ENCODE assay signal across 25 mouse cellular contexts in genomic region chr4:149177046-149177445, GRCm38 (mm10). TPM values are rescaled to one million over a fixed set of nuclear protein-coding genes. Genes with fewer than 3 reads are reported as not detected.
A peak's percentile ranks its signal among the peaks of the same experiment; 100 is the strongest.
DNase-seq lines count a peak whose midpoint lies in the region; ATAC-seq and TF ChIP-seq lines count a peak whose summit lies in the region.
"Had no signal": no experiment of that assay in that cellular context is flagged by ENCODE, and none has a peak within 500 bp of the region (broad histone marks: within the 10 kb centered on the region; RNA-seq: fewer than 3 reads in every experiment).

No protein-coding gene starts in this region.

- H3K4me1 ChIP-seq in hindbrain, embryonic 13.5 days (replicated peaks) = 0 out of 2 replicates have a peak, but pooled peaks cover 14% of the 10 kb centered on the region
- 0 out of 2 replicates have a peak, but pooled peaks cover 3% of the 10 kb centered on the region for H3K4me1 ChIP-seq in hindbrain, postnatal 0 days (ENCODE audit: insufficient read depth, low read length)
- 0 out of 2 replicates have a peak, but pooled peaks cover 6% of the 10 kb centered on the region for H3K4me1 ChIP-seq in stomach, embryonic 14.5 days (ENCODE audit: control insufficient read depth, insufficient read depth, low read length)
- H3K4me1 ChIP-seq in stomach, postnatal 0 days (replicated peaks; ENCODE audit: control insufficient read depth, insufficient read depth) = no peaks in the 10 kb centered on the region

- H3K36me3 ChIP-seq in hindbrain, embryonic 13.5 days = peaks cover 60% of the 10 kb centered on the region
- peaks cover 36% of the 10 kb centered on the region for H3K36me3 ChIP-seq in hindbrain, postnatal 0 days (ENCODE audit: insufficient read depth, low read length)
- H3K36me3 ChIP-seq in stomach, embryonic 14.5 days (ENCODE audit: control insufficient read depth, insufficient read depth, low read length) = peaks cover 9% of the 10 kb centered on the region
- peaks cover 5% of the 10 kb centered on the region; the same call in 1 of the 2 replicates for H3K36me3 ChIP-seq in stomach, postnatal 0 days (ENCODE audit: control insufficient read depth, insufficient read depth, low read length)

- H3K27ac ChIP-seq in hindbrain, embryonic 13.5 days = peak overlapping the region; percentile 40; the same call in 1 of the 2 replicates
- H3K27ac ChIP-seq in hindbrain, postnatal 0 days = no peak overlapping the region
- H3K27ac ChIP-seq in stomach, embryonic 14.5 days (ENCODE audit: low read length) = peak overlapping the region; percentile 35; the same call in 1 of the 2 replicates
- no peak overlapping the region for H3K27ac ChIP-seq in stomach, postnatal 0 days (replicated peaks)
- H3K27ac ChIP-seq: forebrain, embryonic 12.5 days had no signal

- no peak for ATAC-seq in hindbrain, embryonic 13.5 days (ENCODE audit: low FRiP score)
- no peak for ATAC-seq in hindbrain, postnatal 0 days
- ATAC-seq in stomach, embryonic 14.5 days (ENCODE audit: insufficient number of reproducible peaks, insufficient read depth, low FRiP score, low read depth) = no peak
- ATAC-seq in stomach, postnatal 0 days (ENCODE audit: low FRiP score, low TSS enrichment) = no peak
- ATAC-seq: activated CD4-positive, CD25-positive, alpha-beta regulatory T cell, adult 4 months; CD4-positive, CD25-positive, alpha-beta regulatory T cell, adult 4 months; forebrain, embryonic 16.5 days; Patski had no signal

- H3K27me3 ChIP-seq in hindbrain, embryonic 13.5 days = no peaks in the 10 kb centered on the region
- H3K27me3 ChIP-seq in hindbrain, postnatal 0 days (ENCODE audit: insufficient read depth, low read length) = no peaks in the 10 kb centered on the region
- no peaks in the 10 kb centered on the region for H3K27me3 ChIP-seq in stomach, embryonic 14.5 days (ENCODE audit: control insufficient read depth, insufficient read depth, low read length)
- no peaks in the 10 kb centered on the region for H3K27me3 ChIP-seq in stomach, postnatal 0 days (ENCODE audit: control insufficient read depth, insufficient read depth, low read length)
- H3K27me3 ChIP-seq: forebrain, embryonic 12.5 days; heart, embryonic 12.5 days; Patski had no signal

- DNase-seq in adrenal gland, postnatal 10 days = peak; percentile 24
- no peak for DNase-seq in adrenal gland, adult 18-20 months (ENCODE audit: low spot score in 2 of 2)
- no peak for DNase-seq in hindbrain, postnatal 0 days (ENCODE audit: low spot score)
- peak; percentile 33 for DNase-seq in kidney, postnatal 14 days
- no peak for DNase-seq in kidney, postnatal 10 days
- no peak for DNase-seq in stomach, postnatal 0 days (ENCODE audit: low spot score)
- DNase-seq: adrenal gland, adult 2 months; adrenal gland, postnatal 36 days; B cell, adult 2 months; cerebellum, adult 2 months; cerebellum, postnatal 10 days; gastrocnemius, postnatal 25 days had no signal

- H3K9me3 ChIP-seq in hindbrain, embryonic 13.5 days = no peaks in the 10 kb centered on the region
- no peaks in the 10 kb centered on the region for H3K9me3 ChIP-seq in hindbrain, postnatal 0 days (ENCODE audit: low read length)
- no peaks in the 10 kb centered on the region for H3K9me3 ChIP-seq in stomach, embryonic 14.5 days (ENCODE audit: control insufficient read depth, low read depth, low read length)
- no peaks in the 10 kb centered on the region for H3K9me3 ChIP-seq in stomach, postnatal 0 days (ENCODE audit: control insufficient read depth, low read length)
- H3K9me3 ChIP-seq: forebrain, embryonic 12.5 days; G1E; heart, embryonic 12.5 days; hindbrain, embryonic 10.5 days had no signal

- no peak overlapping the region for H3K4me3 ChIP-seq in hindbrain, embryonic 13.5 days
- no peak overlapping the region for H3K4me3 ChIP-seq in hindbrain, postnatal 0 days (ENCODE audit: low read length)
- H3K4me3 ChIP-seq in stomach, embryonic 14.5 days (ENCODE audit: low read depth, low read length) = no peak overlapping the region
- no peak overlapping the region for H3K4me3 ChIP-seq in stomach, postnatal 0 days (ENCODE audit: low read depth, low read length)
- H3K4me3 ChIP-seq: forebrain, embryonic 12.5 days; heart, embryonic 12.5 days; hindbrain, embryonic 10.5 days had no signal

- no peak overlapping the region for H3K9ac ChIP-seq in hindbrain, embryonic 13.5 days
- H3K9ac ChIP-seq in hindbrain, postnatal 0 days (replicated peaks; ENCODE audit: low read length) = no peak overlapping the region
- no peak overlapping the region for H3K9ac ChIP-seq in stomach, embryonic 14.5 days (replicated peaks; ENCODE audit: low read depth, low read length)
- H3K9ac ChIP-seq in stomach, postnatal 0 days (ENCODE audit: low read length) = no peak overlapping the region
- H3K9ac ChIP-seq: forebrain, embryonic 12.5 days; heart, embryonic 12.5 days had no signal

- H3K4me2 ChIP-seq in hindbrain, embryonic 13.5 days = no peak overlapping the region
- H3K4me2 ChIP-seq in hindbrain, postnatal 0 days (ENCODE audit: low read depth, low read length) = no peak overlapping the region
- H3K4me2 ChIP-seq in stomach, embryonic 14.5 days (replicated peaks; ENCODE audit: low read depth, low read length) = no peak overlapping the region
- H3K4me2 ChIP-seq in stomach, postnatal 0 days (replicated peaks; ENCODE audit: low read depth) = no peak overlapping the region
- H3K4me2 ChIP-seq: forebrain, embryonic 12.5 days; heart, embryonic 12.5 days had no signal

- TF ChIP-seq EP300 in stomach, postnatal 0 days (optimal IDR thresholded peaks at IDR 0.05) = no peak

- no peak for TF ChIP-seq CTCF in hindbrain, postnatal 0 days (IDR thresholded peaks at IDR 0.05; ENCODE audit: low read depth)
- TF ChIP-seq CTCF in stomach, postnatal 0 days (IDR thresholded peaks at IDR 0.05; ENCODE audit: low read depth) = no peak

- 17% methylated on average over 5 of the region's 5 CpGs for WGBS in hindbrain, embryonic 13.5 days
- 30% methylated on average over 5 of the region's 5 CpGs for WGBS in hindbrain, postnatal 0 days
- 46% methylated on average over 5 of the region's 5 CpGs for WGBS in stomach, embryonic 14.5 days
- WGBS in stomach, postnatal 0 days = 37% methylated on average over 5 of the region's 5 CpGs

RNA-seq across cellular contexts. Expression of gene Pgd, which starts 10.5 kb away (rescaled TPM):
- total RNA-seq in adrenal gland, postnatal 10 days (2021) = 100 to 1,000 TPM; 175 to 176 TPM
- 100 to 1,000 TPM; 330 to 533 TPM for total RNA-seq in adrenal gland, adult 18-20 months (2021)
- 111 and 114 TPM in 2 replicates for polyA plus RNA-seq in hindbrain, embryonic 13.5 days (2015; fragmentation: Nextera tagmentation; extraction: Ambion mirVana)
- 24.9 and 36.3 TPM in 2 replicates for total RNA-seq in hindbrain, postnatal 0 days (2014; rRNA removed)
- 94.8 and 95.0 TPM in 2 replicates for polyA plus RNA-seq in hindbrain, postnatal 0 days (2015; fragmentation: Nextera tagmentation; extraction: Ambion mirVana)
- 66.8 and 69.3 TPM in 2 replicates for polyA plus RNA-seq in stomach, embryonic 14.5 days (2014; fragmentation: Nextera tagmentation; extraction: Ambion mirVana)
- polyA plus RNA-seq in stomach, postnatal 0 days (2015; fragmentation: Nextera tagmentation; extraction: Ambion mirVana) = 266 and 290 TPM in 2 replicates

RNA-seq across cellular contexts. Expression of gene Cenps, which starts 39.6 kb away (rescaled TPM):
- total RNA-seq in adrenal gland, postnatal 10 days (2021) = 10 to 100 TPM in 1 of 2 experiments, 1 to 10 TPM in 1; 7.8 to 11.0 TPM
- 10 to 100 TPM in 1 of 2 experiments, 1 to 10 TPM in 1; 9.9 to 10.2 TPM for total RNA-seq in adrenal gland, adult 18-20 months (2021)
- polyA plus RNA-seq in hindbrain, embryonic 13.5 days (2015; fragmentation: Nextera tagmentation; extraction: Ambion mirVana) = 22.1 and 24.3 TPM in 2 replicates
- 3.5 and 6.5 TPM in 2 replicates for total RNA-seq in hindbrain, postnatal 0 days (2014; rRNA removed)
- polyA plus RNA-seq in hindbrain, postnatal 0 days (2015; fragmentation: Nextera tagmentation; extraction: Ambion mirVana) = 17.2 and 20.8 TPM in 2 replicates
- 35.1 and 35.4 TPM in 2 replicates for polyA plus RNA-seq in stomach, embryonic 14.5 days (2014; fragmentation: Nextera tagmentation; extraction: Ambion mirVana)
- 10.6 and 11.5 TPM in 2 replicates for polyA plus RNA-seq in stomach, postnatal 0 days (2015; fragmentation: Nextera tagmentation; extraction: Ambion mirVana)

RNA-seq across cellular contexts. Expression of gene Cort, which starts 50.5 kb away (rescaled TPM):
- total RNA-seq in adrenal gland, postnatal 10 days (2021) = 1 to 10 TPM; 1.5 TPM
- total RNA-seq in adrenal gland, adult 18-20 months (2021) = 1 to 10 TPM in 1 of 2 experiments, under 1 TPM in 1; 0.80 to 1.5 TPM
- polyA plus RNA-seq in hindbrain, embryonic 13.5 days (2015; fragmentation: Nextera tagmentation; extraction: Ambion mirVana) = 0.35 and 0.41 TPM in 2 replicates
- 2.7 TPM in 1 of 2 replicates, not detected in the other for total RNA-seq in hindbrain, postnatal 0 days (2014; rRNA removed)
- 0.38 and 0.93 TPM in 2 replicates for polyA plus RNA-seq in hindbrain, postnatal 0 days (2015; fragmentation: Nextera tagmentation; extraction: Ambion mirVana)
- 0.65 and 0.81 TPM in 2 replicates for polyA plus RNA-seq in stomach, embryonic 14.5 days (2014; fragmentation: Nextera tagmentation; extraction: Ambion mirVana)
- not detected in 2 replicates for polyA plus RNA-seq in stomach, postnatal 0 days (2015; fragmentation: Nextera tagmentation; extraction: Ambion mirVana)
- total RNA-seq: granulocyte monocyte progenitor cell, adult 5-6 weeks had no signal
- polyA plus RNA-seq: adrenal gland, adult 2 months; CD4-positive, CD25-positive, alpha-beta regulatory T cell, adult 4 months; embryonic facial prominence, embryonic 11.5 days; heart, embryonic 12.5 days; heart, embryonic 16.5 days had no signal

Comparison
In these comparisons a context has a peak if more than half of its experiments do, and no peak if none do; other contexts are left out.
1. DNase-seq: peak in adrenal gland, postnatal 10 days (single experiment) and kidney, postnatal 14 days (single experiment); none in adrenal gland, adult 18-20 months (0 of 2), hindbrain, postnatal 0 days (single experiment), kidney, postnatal 10 days (single experiment) and stomach, postnatal 0 days (single experiment).
2. H3K27ac ChIP-seq: peak in hindbrain, embryonic 13.5 days (single experiment) and stomach, embryonic 14.5 days (single experiment); none in hindbrain, postnatal 0 days (single experiment) and stomach, postnatal 0 days (single experiment).